Mouse (Mus musculus) ES-E14 (cell line): ENCODE data around the gene Rnasek. TPM values are rescaled to one million over a fixed set of nuclear protein-coding genes. Genes with fewer than 3 reads are reported as not detected.

Experiments
- DNase-seq: peaks from one replicate; pipeline ENCODE4 v3.0.0-alpha.2; 2013; ENCODE audit warnings: low read depth, low spot score
- H3K27ac ChIP-seq: 2 replicates; pipeline ENCODE4 v1.5.1; 2012; ENCODE audit warnings: low read depth, mild to moderate bottlenecking, low read length, moderate library complexity, mixed read lengths; ENCODE audit not compliant: poor library complexity, insufficient read depth, severe bottlenecking
- H3K36me3 ChIP-seq: 2 replicates; pipeline ENCODE4 v1.6.1; 2012; ENCODE audit warnings: mild to moderate bottlenecking, low read length, moderate library complexity, mixed read lengths; ENCODE audit not compliant: control insufficient read depth, poor library complexity, insufficient read depth, severe bottlenecking
- H3K4me1 ChIP-seq, 2 experiments: fragments of 150-350 bp in 1 of 2; sonication (generic) in 1 of 2; 2 replicates each; pipeline ENCODE4 v1.6.1; 2012; ENCODE audit warnings: low read length in 2 of 2, mild to moderate bottlenecking in 1 of 2, mixed read lengths in 1 of 2; ENCODE audit not compliant: control insufficient read depth in 2 of 2, insufficient read depth in 2 of 2, poor library complexity in 1 of 2
- H3K4me3 ChIP-seq, 2 experiments: fragments of 150-350 bp in 1 of 2; sonication (generic) in 1 of 2; 2 replicates each; pipeline ENCODE4 v1.5.1; 2012; ENCODE audit warnings: low read length in 2 of 2, low read depth in 1 of 2, mild to moderate bottlenecking in 1 of 2, mixed read lengths in 1 of 2; ENCODE audit not compliant: insufficient read depth in 1 of 2, poor library complexity in 1 of 2, severe bottlenecking in 1 of 2
- H3K9ac ChIP-seq: 2 replicates; pipeline ENCODE4 v1.6.1; 2012; ENCODE audit warnings: low read depth, mild to moderate bottlenecking, low read length, mixed read lengths; ENCODE audit not compliant: poor library complexity, insufficient read depth, severe bottlenecking
- H3K9me3 ChIP-seq: fragments of 150-350 bp; sonication (generic); 2 replicates; pipeline ENCODE4 v1.6.1; 2012; ENCODE audit warnings: low read depth, mild to moderate bottlenecking, low read length; ENCODE audit not compliant: control insufficient read depth, insufficient read depth
- CHD2 ChIP-seq: IDR thresholded peaks from 2 replicates; pipeline ENCODE4 v1.6.1; 2014; ENCODE audit warnings: mild to moderate bottlenecking, low read depth, low read length, inconsistent platforms
- HCFC1 ChIP-seq: IDR thresholded peaks from 2 replicates; pipeline ENCODE4 v1.6.1; 2012; ENCODE audit warnings: low read length, inconsistent platforms, borderline replicate concordance; ENCODE audit not compliant: insufficient read depth
- MAFK ChIP-seq: IDR thresholded peaks from 2 replicates; pipeline ENCODE4 v1.6.1; 2014; ENCODE audit warnings: mild to moderate bottlenecking, low read depth, low read length, inconsistent platforms; ENCODE audit not compliant: insufficient read depth
- ZC3H11A ChIP-seq: IDR thresholded peaks from 2 replicates; pipeline ENCODE4 v1.6.1; 2012; ENCODE audit warnings: low read depth, mild to moderate bottlenecking, inconsistent platforms, low read length, borderline replicate concordance
- ZNF384 ChIP-seq: IDR thresholded peaks from 2 replicates; pipeline ENCODE4 v1.6.1; 2012; ENCODE audit warnings: low read depth, low read length, inconsistent platforms
- in situ Hi-C, 2 experiments: fragments of 600-800 bp; cut with MboI; formaldehyde crosslinking; loops; one replicate each; pipeline ENCODE4 v1.15.1; 2025; ENCODE audit warnings: low sequenced_read_pairs in 2 of 2, inconsistent platforms in 1 of 2; ENCODE audit not compliant: unreplicated experiment in 2 of 2
- total RNA-seq: library from RNA; depleted of rRNA; stranded (reverse); fragments of 300-350 nt; gene quantifications from 2 replicates; pipeline ENCODE4 v1.2.3, GENCODE M21; 2012

Rnasek gene
- total RNA-seq, 1 experiment: 66.0 TPM

GRCm38 (mm10) chr11:70284757-70285156 is 45.1 kb upstream of the Rnasek start:
- in situ Hi-C loops: no loop called here
- no peak overlapping the region for H3K4me3 ChIP-seq
- no peak overlapping the region for H3K9ac ChIP-seq
- no peaks in the 10 kb centered on the region for H3K36me3 ChIP-seq
- no peaks in the 10 kb centered on the region for H3K9me3 ChIP-seq
- no peak overlapping the region for H3K27ac ChIP-seq
- peaks cover 0 to 2% of the 10 kb centered on the region in 2 experiments; a peak in 1 of 4 replicates for H3K4me1 ChIP-seq
- TF ChIP-seq HCFC1 (no peak), ZNF384 (no peak), MAFK (no peak), CHD2 (no peak), ZC3H11A (no peak)
- DNase-seq: no peak

GRCm38 (mm10) chr11:70283666-70284065 is 44.0 kb upstream of the Rnasek start:
- Histone ChIP-seq H3K36me3 (no peaks in the 10 kb centered on the region), H3K4me3 (no peak overlapping the region), H3K4me1 (no peaks in the 10 kb centered on the region; a peak in 1 of 4 replicates), H3K27ac (no peak overlapping the region), H3K9me3 (no peaks in the 10 kb centered on the region), H3K9ac (no peak overlapping the region)
- in situ Hi-C loops: no loop called here
- TF ChIP-seq CHD2 (no peak), ZC3H11A (no peak), ZNF384 (no peak), MAFK (no peak), HCFC1 (no peak)
- DNase-seq: no peak

GRCm38 (mm10) chr11:70280441-70280840 is 40.8 kb upstream of the Rnasek start:
- Histone ChIP-seq H3K27ac (no peak overlapping the region), H3K4me3 (no peak overlapping the region), H3K9me3 (no peaks in the 10 kb centered on the region), H3K36me3 (no peaks in the 10 kb centered on the region), H3K9ac (no peak overlapping the region), H3K4me1 (no peaks in the 10 kb centered on the region; a peak in 1 of 4 replicates)
- TF ChIP-seq MAFK (no peak), CHD2 (no peak), HCFC1 (no peak)
- no peak for DNase-seq
- in situ Hi-C loops: no loop called here

- H3K9me3 ChIP-seq: no peaks in the 10 kb centered on the region
- TF ChIP-seq ZNF384 (no peak), ZC3H11A (no peak), CHD2 (no peak), MAFK (no peak), HCFC1 (no peak)
- no peaks in the 10 kb centered on the region for H3K4me1 ChIP-seq
- no peak for DNase-seq
- H3K36me3 ChIP-seq: no peaks in the 10 kb centered on the region
- no peak overlapping the region for H3K27ac ChIP-seq
- H3K9ac ChIP-seq: no peak overlapping the region
- no peak overlapping the region for H3K4me3 ChIP-seq
- in situ Hi-C loops: no loop called here
Observed at GRCm38 (mm10) chr11:70278961-70279360, 39.3 kb upstream of the Rnasek start.

GRCm38 (mm10) chr11:70271641-70272040 is 32.0 kb upstream of the Rnasek start:
- Histone ChIP-seq H3K4me1 (no peaks in the 10 kb centered on the region), H3K4me3 (no peak overlapping the region), H3K9ac (no peak overlapping the region), H3K36me3 (no peaks in the 10 kb centered on the region), H3K9me3 (no peaks in the 10 kb centered on the region), H3K27ac (no peak overlapping the region)
- TF ChIP-seq ZNF384 (no peak), CHD2 (no peak), ZC3H11A (no peak), HCFC1 (no peak), MAFK (no peak)
- DNase-seq: no peak
- in situ Hi-C loops: no loop called here
